Mouse (Mus musculus) urinary bladder, postnatal 10 days (tissue): Measurements from ENCODE around the gene Ctsz.

Experiments
- DNase-seq: peaks from one replicate; pipeline ENCODE4 v3.0.0; 2022; ENCODE audit warnings: low spot score

Ctsz gene

GRCm38 (mm10) chr2:174392554-174392953, 46.3 kb downstream of the Ctsz start:
- DNase-seq = no peak

GRCm38 (mm10) chr2:174391936-174392335, 46.9 kb downstream of the Ctsz start:
- DNase-seq = no peak

GRCm38 (mm10) chr2:174381021-174381420, 57.8 kb downstream of the Ctsz start:
- DNase-seq = no peak
